Mouse (Mus musculus) embryonic fibroblast, embryonic 13.5 days (primary cell): ENCODE results near the gene Cnga1.

ENCODE experiments used
- CTCF ChIP-seq: IDR thresholded peaks from 2 replicates; pipeline ENCODE4 v1.5.1; 2011; ENCODE audit warnings: mild to moderate bottlenecking, control low read depth, low read length, moderate library complexity, borderline replicate concordance; ENCODE audit not compliant: insufficient read depth
- POLR2A ChIP-seq: IDR thresholded peaks from 2 replicates; pipeline ENCODE4 v1.6.1; 2011; ENCODE audit warnings: low read depth, mild to moderate bottlenecking, control low read depth, low read length, moderate library complexity

GRCm38 (mm10) chr5:72664126-72664525 lies 20.1 kb upstream of the Cnga1 start:
- TF ChIP-seq POLR2A: no peak
- no peak for TF ChIP-seq CTCF
